Mouse (Mus musculus): ENCODE results near the gene Mfsd11. TPM values are rescaled to one million over a fixed set of nuclear protein-coding genes. Genes with fewer than 3 reads are reported as not detected.

Mfsd11 gene
- polyA plus RNA-seq, 1 experiment from 2014 or later: 48.8 TPM

- ATAC-seq: peak; percentile 44
- H3K9ac ChIP-seq (replicated peaks): peak overlapping the region; percentile 50
- WGBS: 33% methylated on average over 21 of the region's 21 CpGs
Measured at GRCm38 (mm10) chr11:116812793-116813529, 39.3 kb upstream of the Mfsd11 start.

GRCm38 (mm10) chr11:116813610-116814009 is 38.6 kb upstream of the Mfsd11 start:
- 71% methylated on average over 13 of the region's 13 CpGs for WGBS
- Histone ChIP-seq H3K9ac (replicated peaks) (peak overlapping the region; percentile 50), H3K36me3 (no peaks in the 10 kb centered on the region), H3K9me3 (no peaks in the 10 kb centered on the region), H3K4me2 (replicated peaks) (peak overlapping the region; percentile 56), H3K27me3 (no peaks in the 10 kb centered on the region), H3K4me1 (replicated peaks) (peaks cover 64% of the 10 kb centered on the region), H3K4me3 (replicated peaks) (no peak overlapping the region), H3K27ac (peak overlapping the region; percentile 98)
- no peak for ATAC-seq

More at GRCm38 (mm10) chr11:116812793-116813529, 39.3 kb upstream of the Mfsd11 start:
- Histone ChIP-seq H3K27me3 (no peaks in the 10 kb centered on the region), H3K36me3 (no peaks in the 10 kb centered on the region), H3K9me3 (no peaks in the 10 kb centered on the region), H3K27ac (peak overlapping the region; percentile 98), H3K4me1 (replicated peaks) (peaks cover 70% of the 10 kb centered on the region), H3K4me3 (replicated peaks) (no peak overlapping the region), H3K4me2 (replicated peaks) (peak overlapping the region; percentile 56)

GRCm38 (mm10) chr11:116814076-116814883 is 38.0 kb upstream of the Mfsd11 start:
- peak overlapping the region; percentile 50 for H3K9ac ChIP-seq (replicated peaks)
- 2% methylated on average over 20 of the region's 20 CpGs for WGBS

GRCm38 (mm10) chr11:116814884-116815415 is 37.3 kb upstream of the Mfsd11 start:
- H3K36me3 ChIP-seq: no peaks in the 10 kb centered on the region
- peak overlapping the region; percentile 50 for H3K9ac ChIP-seq (replicated peaks)
- H3K4me3 ChIP-seq (replicated peaks): no peak overlapping the region
- H3K27ac ChIP-seq: peak overlapping the region; percentile 98
- no peaks in the 10 kb centered on the region for H3K9me3 ChIP-seq
- H3K27me3 ChIP-seq: no peaks in the 10 kb centered on the region
- ATAC-seq: no peak
- peak overlapping the region; percentile 56 for H3K4me2 ChIP-seq (replicated peaks)
- 17% methylated on average over 7 of the region's 7 CpGs for WGBS
- peaks cover 56% of the 10 kb centered on the region for H3K4me1 ChIP-seq (replicated peaks)

More at GRCm38 (mm10) chr11:116814076-116814883, 38.0 kb upstream of the Mfsd11 start:
- H3K4me2 ChIP-seq (replicated peaks): peak overlapping the region; percentile 56
- peaks cover 59% of the 10 kb centered on the region for H3K4me1 ChIP-seq (replicated peaks)
- no peaks in the 10 kb centered on the region for H3K27me3 ChIP-seq
- no peak for ATAC-seq
- H3K27ac ChIP-seq: peak overlapping the region; percentile 98
- no peaks in the 10 kb centered on the region for H3K36me3 ChIP-seq
- no peak overlapping the region for H3K4me3 ChIP-seq (replicated peaks)
- no peaks in the 10 kb centered on the region for H3K9me3 ChIP-seq

- Histone ChIP-seq H3K4me2 (replicated peaks) (no peak overlapping the region), H3K27me3 (no peaks in the 10 kb centered on the region), H3K9ac (replicated peaks) (no peak overlapping the region), H3K27ac (no peak overlapping the region), H3K9me3 (no peaks in the 10 kb centered on the region), H3K4me1 (replicated peaks) (peaks cover 55% of the 10 kb centered on the region), H3K4me3 (replicated peaks) (no peak overlapping the region), H3K36me3 (no peaks in the 10 kb centered on the region)
- WGBS: 85% methylated on average over 5 of the region's 5 CpGs
- ATAC-seq: no peak
Measured at GRCm38 (mm10) chr11:116816769-116817168, 35.5 kb upstream of the Mfsd11 start.

- Histone ChIP-seq H3K9ac (replicated peaks) (no peak overlapping the region), H3K4me3 (replicated peaks) (no peak overlapping the region), H3K36me3 (no peaks in the 10 kb centered on the region), H3K27ac (no peak overlapping the region), H3K27me3 (no peaks in the 10 kb centered on the region), H3K4me1 (replicated peaks) (peaks cover 55% of the 10 kb centered on the region), H3K4me2 (replicated peaks) (no peak overlapping the region), H3K9me3 (no peaks in the 10 kb centered on the region)
- WGBS: 91% methylated on average over 5 of the region's 5 CpGs
- ATAC-seq: no peak
Measured at GRCm38 (mm10) chr11:116817567-116817966, 34.7 kb upstream of the Mfsd11 start.

- Histone ChIP-seq H3K9ac (replicated peaks) (no peak overlapping the region), H3K9me3 (no peaks in the 10 kb centered on the region), H3K4me1 (replicated peaks) (peaks cover 44% of the 10 kb centered on the region), H3K4me3 (replicated peaks) (no peak overlapping the region), H3K36me3 (no peaks in the 10 kb centered on the region), H3K4me2 (replicated peaks) (no peak overlapping the region), H3K27ac (no peak overlapping the region), H3K27me3 (no peaks in the 10 kb centered on the region)
- ATAC-seq: no peak
- 78% methylated on average over 8 of the region's 8 CpGs for WGBS
Measured at GRCm38 (mm10) chr11:116818722-116819121, 33.5 kb upstream of the Mfsd11 start.

- ATAC-seq: no peak
- Histone ChIP-seq H3K4me3 (replicated peaks) (no peak overlapping the region), H3K27ac (no peak overlapping the region), H3K9ac (replicated peaks) (no peak overlapping the region), H3K4me1 (replicated peaks) (peaks cover 34% of the 10 kb centered on the region), H3K9me3 (no peaks in the 10 kb centered on the region), H3K36me3 (no peaks in the 10 kb centered on the region), H3K27me3 (no peaks in the 10 kb centered on the region), H3K4me2 (replicated peaks) (no peak overlapping the region)
- 96% methylated on average over 5 of the region's 5 CpGs for WGBS
Measured at GRCm38 (mm10) chr11:116819932-116820593, 32.2 kb upstream of the Mfsd11 start.

GRCm38 (mm10) chr11:116821057-116821940 is 30.9 kb upstream of the Mfsd11 start:
- no peak overlapping the region for H3K4me2 ChIP-seq (replicated peaks)
- no peaks in the 10 kb centered on the region for H3K9me3 ChIP-seq
- peaks cover 36% of the 10 kb centered on the region for H3K4me1 ChIP-seq (replicated peaks)
- ATAC-seq: no peak
- H3K4me3 ChIP-seq (replicated peaks): no peak overlapping the region
- no peak overlapping the region for H3K9ac ChIP-seq (replicated peaks)
- H3K27ac ChIP-seq: no peak overlapping the region
- whole genome bisulfite sequencing: 48% methylated on average over 13 of the region's 13 CpGs
- no peaks in the 10 kb centered on the region for H3K36me3 ChIP-seq
- H3K27me3 ChIP-seq: no peaks in the 10 kb centered on the region

- H3K27ac ChIP-seq: no peak overlapping the region
Measured at GRCm38 (mm10) chr11:116822215-116822614, 30.0 kb upstream of the Mfsd11 start.

GRCm38 (mm10) chr11:116822626-116823025 is 29.6 kb upstream of the Mfsd11 start:
- no peak overlapping the region for H3K9ac ChIP-seq (replicated peaks)
- WGBS: 88% methylated on average over 10 of the region's 10 CpGs
- no peak overlapping the region for H3K4me2 ChIP-seq (replicated peaks)
- H3K36me3 ChIP-seq: no peaks in the 10 kb centered on the region
- no peak overlapping the region for H3K4me3 ChIP-seq (replicated peaks)
- peaks cover 49% of the 10 kb centered on the region for H3K4me1 ChIP-seq (replicated peaks)
- H3K27ac ChIP-seq: no peak overlapping the region
- ATAC-seq: no peak
- no peaks in the 10 kb centered on the region for H3K27me3 ChIP-seq
- no peaks in the 10 kb centered on the region for H3K9me3 ChIP-seq

More at GRCm38 (mm10) chr11:116822215-116822614, 30.0 kb upstream of the Mfsd11 start:
- ATAC-seq: no peak
- Histone ChIP-seq H3K4me2 (replicated peaks) (no peak overlapping the region), H3K9ac (replicated peaks) (no peak overlapping the region), H3K4me1 (replicated peaks) (peaks cover 45% of the 10 kb centered on the region), H3K27me3 (no peaks in the 10 kb centered on the region), H3K4me3 (replicated peaks) (no peak overlapping the region), H3K36me3 (no peaks in the 10 kb centered on the region), H3K9me3 (no peaks in the 10 kb centered on the region)
- 54% methylated on average over 10 of the region's 10 CpGs for WGBS

All from midbrain, embryonic 13.5 days (tissue).